Comparison of ENCODE assay signal across 14 mouse cellular contexts in genomic region chr1:88623541-88624115, GRCm38 (mm10).
A peak's percentile ranks its signal among the peaks of the same experiment; 100 is the strongest.
DNase-seq lines count a peak whose midpoint lies in the region; ATAC-seq lines count a peak whose summit lies in the region.
"Had no signal": no experiment of that assay in that cellular context is flagged by ENCODE, and none has a peak within 500 bp of the region (broad histone marks: within the 10 kb centered on the region; RNA-seq: fewer than 3 reads in every experiment).

No protein-coding gene starts in this region.

- no peaks in the 10 kb centered on the region for H3K36me3 ChIP-seq in midbrain, embryonic 13.5 days
- no peaks in the 10 kb centered on the region for H3K36me3 ChIP-seq in midbrain, embryonic 15.5 days (replicated peaks)
- no peaks in the 10 kb centered on the region for H3K36me3 ChIP-seq in hindbrain, embryonic 13.5 days
- H3K36me3 ChIP-seq: heart, embryonic 12.5 days; limb, embryonic 12.5 days had no signal

- peaks cover 11% of the 10 kb centered on the region; the same call in 1 of the 2 replicates for H3K4me1 ChIP-seq in midbrain, embryonic 13.5 days (replicated peaks)
- 0 out of 2 replicates have a peak, but pooled peaks cover 7% of the 10 kb centered on the region for H3K4me1 ChIP-seq in midbrain, embryonic 15.5 days
- peaks cover 15% of the 10 kb centered on the region for H3K4me1 ChIP-seq in hindbrain, embryonic 13.5 days (replicated peaks)

- H3K27me3 ChIP-seq in midbrain, embryonic 13.5 days = no peaks in the 10 kb centered on the region
- no peaks in the 10 kb centered on the region for H3K27me3 ChIP-seq in midbrain, embryonic 15.5 days (replicated peaks)
- no peaks in the 10 kb centered on the region for H3K27me3 ChIP-seq in hindbrain, embryonic 13.5 days
- H3K27me3 ChIP-seq: heart, embryonic 12.5 days; limb, embryonic 12.5 days had no signal

- H3K9me3 ChIP-seq in midbrain, embryonic 13.5 days = no peaks in the 10 kb centered on the region
- no peaks in the 10 kb centered on the region for H3K9me3 ChIP-seq in midbrain, embryonic 15.5 days
- H3K9me3 ChIP-seq in hindbrain, embryonic 13.5 days = no peaks in the 10 kb centered on the region
- H3K9me3 ChIP-seq: heart, embryonic 12.5 days; limb, embryonic 12.5 days had no signal

- no peak overlapping the region for H3K4me2 ChIP-seq in midbrain, embryonic 13.5 days (replicated peaks)
- H3K4me2 ChIP-seq in midbrain, embryonic 15.5 days = no peak overlapping the region
- H3K4me2 ChIP-seq in hindbrain, embryonic 13.5 days = no peak overlapping the region
- H3K4me2 ChIP-seq: heart, embryonic 12.5 days; limb, embryonic 12.5 days had no signal

- no peak for ATAC-seq in frontal cortex, adult (ENCODE audit: low TSS enrichment)
- no peak for ATAC-seq in midbrain, embryonic 13.5 days
- ATAC-seq in midbrain, embryonic 15.5 days (replicated peaks) = no peak; the same call in 1 of the 2 replicates
- no peak for ATAC-seq in hindbrain, embryonic 13.5 days (ENCODE audit: low FRiP score)
- ATAC-seq: liver, postnatal 0 days had no signal

- H3K4me3 ChIP-seq in midbrain, embryonic 13.5 days (replicated peaks) = no peak overlapping the region
- H3K4me3 ChIP-seq in midbrain, embryonic 15.5 days = no peak overlapping the region
- no peak overlapping the region for H3K4me3 ChIP-seq in hindbrain, embryonic 13.5 days
- H3K4me3 ChIP-seq: heart, embryonic 12.5 days; limb, embryonic 12.5 days had no signal

- H3K9ac ChIP-seq in midbrain, embryonic 13.5 days (replicated peaks) = no peak overlapping the region
- no peak overlapping the region for H3K9ac ChIP-seq in midbrain, embryonic 15.5 days
- H3K9ac ChIP-seq in hindbrain, embryonic 13.5 days = no peak overlapping the region
- H3K9ac ChIP-seq: heart, embryonic 12.5 days; limb, embryonic 12.5 days; liver, postnatal 0 days had no signal

- WGBS in midbrain, embryonic 13.5 days = 65% methylated on average over 8 of the region's 8 CpGs
- WGBS in midbrain, embryonic 15.5 days = 47% methylated on average over 8 of the region's 8 CpGs
- whole genome bisulfite sequencing in hindbrain, embryonic 13.5 days = 50% methylated on average over 8 of the region's 8 CpGs

- peak overlapping the region; percentile 53 for H3K27ac ChIP-seq in midbrain, embryonic 13.5 days
- no peak overlapping the region for H3K27ac ChIP-seq in midbrain, embryonic 15.5 days
- H3K27ac ChIP-seq in hindbrain, embryonic 13.5 days = peak overlapping the region; percentile 60
- H3K27ac ChIP-seq: kidney, postnatal 0 days; limb, embryonic 12.5 days had no signal

- peak; percentile 10 to 17 for DNase-seq in frontal cortex, postnatal 36 days (ENCODE audit: low spot score in 2 of 2)
- peak; percentile 85 for DNase-seq in retina, postnatal 1 day
- DNase-seq in gastrocnemius, postnatal 10 days = no peak
- no peak for DNase-seq in heart, postnatal 4 days
- DNase-seq: adrenal gland, postnatal 25 days; gastrocnemius, postnatal 14 days; liver, postnatal 0 days had no signal

Comparison
In these comparisons a context has a peak if more than half of its experiments do, and no peak if none do; other contexts are left out.
1. DNase-seq: peak in frontal cortex, postnatal 36 days (2 of 2) and retina, postnatal 1 day (single experiment); none in gastrocnemius, postnatal 10 days (single experiment) and heart, postnatal 4 days (single experiment).